Mouse (Mus musculus): ENCODE data around the gene Syk.

Gene Syk

DNA sequence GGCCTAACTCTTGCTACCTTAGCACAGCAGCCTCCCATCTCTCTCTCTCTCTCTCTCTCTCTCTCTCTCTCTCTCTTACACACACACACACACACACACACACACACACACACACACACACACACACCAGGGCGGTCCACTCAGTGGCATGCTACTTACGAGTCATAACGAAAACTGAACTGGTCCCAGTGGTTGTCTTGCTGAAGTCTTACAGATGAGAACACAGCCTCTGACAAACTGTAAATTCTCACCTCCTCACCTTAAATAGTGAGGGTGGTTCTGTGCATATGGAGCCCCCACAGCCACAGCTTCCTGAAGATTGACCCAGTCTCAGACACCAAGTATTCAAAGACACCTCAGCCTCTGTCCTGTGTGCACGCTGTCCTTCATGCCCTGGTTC is 8.9 kb downstream of the Syk start:
- in situ Hi-C loops (cut with MboI; ENCODE audit: unreplicated experiment in 2 of 2), result loop anchor here in 1 of 2 experiments (25.0 kb wide), 1 partner anchor 855 kb away; no protein-coding TSS in a partner anchor

DNA sequence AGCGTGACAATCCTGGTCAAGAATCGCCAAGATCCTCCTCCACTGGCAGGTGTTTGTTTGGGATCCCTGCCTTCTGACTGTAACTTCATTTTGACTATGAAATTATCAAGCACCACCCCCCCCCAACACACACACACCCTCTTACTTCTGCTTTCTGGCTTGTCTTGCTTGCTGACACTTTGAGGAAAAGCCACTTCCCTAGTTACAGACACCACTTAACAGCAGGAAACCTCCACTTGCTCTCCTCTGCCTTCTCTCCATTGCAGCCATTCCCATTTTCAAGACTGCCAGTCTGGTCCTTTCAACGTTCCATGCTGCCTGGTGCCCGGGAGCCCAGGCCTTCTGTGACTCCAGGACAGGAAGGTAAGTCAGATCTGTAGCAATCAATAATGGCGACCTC is 13.7 kb downstream of the Syk start:
- in situ Hi-C loops (cut with MboI; ENCODE audit: unreplicated experiment in 2 of 2), result loop anchor here in 1 of 2 experiments (25.0 kb wide), 1 partner anchor 859 kb away; no protein-coding TSS in a partner anchor

DNA sequence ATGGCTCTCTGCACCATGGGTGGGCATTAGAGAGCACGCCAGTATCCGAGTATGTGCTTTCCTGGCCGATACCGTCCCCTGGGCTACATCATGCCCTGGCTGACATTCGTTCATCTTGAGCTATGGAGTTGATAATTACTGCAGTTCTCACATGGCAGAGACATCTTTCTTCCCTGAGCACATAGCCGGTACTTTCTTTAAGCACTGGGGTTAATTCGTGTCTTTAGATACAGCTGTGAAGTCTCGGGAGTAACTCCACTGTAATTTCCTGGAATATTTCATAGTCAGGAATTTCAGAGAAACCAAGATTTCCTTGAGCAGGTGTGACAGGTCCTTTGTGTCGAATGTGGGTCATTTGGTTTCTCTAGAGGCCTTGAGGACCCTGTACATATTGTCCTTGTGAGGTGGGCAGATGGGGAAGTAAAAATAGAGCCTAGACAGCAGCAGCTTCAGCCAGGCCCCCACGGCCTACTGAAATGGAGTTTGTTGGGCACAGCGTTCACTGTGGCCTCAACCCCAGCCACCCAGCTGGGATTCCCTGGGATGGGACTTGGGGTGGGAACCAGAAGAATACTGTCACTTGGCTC is 14.2 kb downstream of the Syk start:
- in situ Hi-C loops (cut with MboI; ENCODE audit: unreplicated experiment in 2 of 2), result loop anchor here in 1 of 2 experiments (25.0 kb wide), 1 partner anchor 860 kb away; no protein-coding TSS in a partner anchor

DNA sequence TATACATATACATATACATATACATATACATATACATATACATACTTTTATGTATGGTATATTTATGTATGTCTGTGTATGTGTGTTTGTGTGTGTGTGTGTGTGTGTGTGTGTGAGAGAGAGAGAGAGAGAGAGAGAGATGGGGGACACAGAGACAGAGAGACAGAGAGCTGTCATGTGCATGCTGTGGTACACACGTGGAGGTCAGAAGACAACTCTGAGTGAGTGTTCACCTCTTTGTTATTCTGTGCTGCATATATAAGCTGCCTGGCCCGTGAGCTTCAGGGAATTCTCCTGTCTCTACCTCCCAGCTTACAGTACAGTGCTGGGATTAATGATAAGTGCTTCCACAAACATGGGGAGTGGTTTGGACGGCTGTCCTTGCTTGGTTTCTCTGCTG is 15.3 kb downstream of the Syk start:
- in situ Hi-C loops (cut with MboI; ENCODE audit: unreplicated experiment in 2 of 2), result loop anchor here in 1 of 2 experiments (25.0 kb wide), 1 partner anchor 861 kb away; no protein-coding TSS in a partner anchor

DNA sequence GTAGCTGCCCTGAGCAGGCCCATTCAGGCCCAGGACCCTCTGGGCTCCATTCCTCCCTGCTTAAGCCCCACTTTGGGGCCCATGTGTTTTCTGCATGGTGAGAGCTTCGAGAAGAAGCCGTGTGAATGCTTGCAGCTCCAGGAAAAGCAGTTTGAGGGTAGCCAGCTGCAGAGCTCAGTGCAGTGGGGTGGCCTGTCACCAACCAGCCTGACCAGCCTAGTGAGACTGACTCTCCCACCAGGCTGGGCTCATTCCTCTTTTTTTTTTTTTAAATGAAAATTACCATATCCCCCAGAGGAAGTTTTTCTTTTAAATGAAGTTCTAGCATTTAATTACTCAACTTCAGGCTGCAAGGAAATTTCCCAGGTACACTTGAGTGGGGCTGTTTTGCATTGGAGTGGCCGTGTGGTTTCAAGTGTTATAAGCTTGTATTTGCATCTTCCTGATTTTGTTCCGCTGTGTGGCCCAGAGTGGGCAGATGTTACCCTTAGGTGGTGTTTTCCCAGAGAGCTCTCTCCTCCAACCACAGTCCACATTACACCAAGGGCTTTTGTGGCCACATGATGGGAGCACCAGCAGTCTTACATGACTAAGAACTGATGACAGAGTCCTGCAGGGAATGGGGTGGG is 17.2 kb downstream of the Syk start:
- in situ Hi-C loops (cut with MboI; ENCODE audit: unreplicated experiment in 2 of 2), result no loop called here

DNA sequence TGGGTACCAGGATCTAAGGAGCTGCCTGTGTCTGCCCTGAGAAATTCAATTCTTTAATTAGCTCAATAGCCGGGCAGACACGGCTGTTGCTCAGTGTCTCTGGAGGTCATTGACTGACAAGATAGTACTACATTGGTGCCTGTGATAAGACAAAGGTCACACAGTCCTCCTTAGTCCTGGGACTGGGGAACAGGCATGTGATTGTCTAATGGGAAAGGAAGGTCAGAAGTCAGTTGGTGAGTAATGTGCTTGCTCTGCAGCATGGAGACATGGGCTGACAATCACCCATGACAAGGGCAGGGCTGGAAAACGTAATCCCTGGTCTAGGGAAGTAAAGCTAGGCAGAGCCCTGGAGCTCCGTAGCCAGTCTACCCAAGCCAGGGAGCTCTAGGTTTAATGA is 19.8 kb downstream of the Syk start:
- in situ Hi-C loops (cut with MboI; ENCODE audit: unreplicated experiment in 2 of 2), result no loop called here

DNA sequence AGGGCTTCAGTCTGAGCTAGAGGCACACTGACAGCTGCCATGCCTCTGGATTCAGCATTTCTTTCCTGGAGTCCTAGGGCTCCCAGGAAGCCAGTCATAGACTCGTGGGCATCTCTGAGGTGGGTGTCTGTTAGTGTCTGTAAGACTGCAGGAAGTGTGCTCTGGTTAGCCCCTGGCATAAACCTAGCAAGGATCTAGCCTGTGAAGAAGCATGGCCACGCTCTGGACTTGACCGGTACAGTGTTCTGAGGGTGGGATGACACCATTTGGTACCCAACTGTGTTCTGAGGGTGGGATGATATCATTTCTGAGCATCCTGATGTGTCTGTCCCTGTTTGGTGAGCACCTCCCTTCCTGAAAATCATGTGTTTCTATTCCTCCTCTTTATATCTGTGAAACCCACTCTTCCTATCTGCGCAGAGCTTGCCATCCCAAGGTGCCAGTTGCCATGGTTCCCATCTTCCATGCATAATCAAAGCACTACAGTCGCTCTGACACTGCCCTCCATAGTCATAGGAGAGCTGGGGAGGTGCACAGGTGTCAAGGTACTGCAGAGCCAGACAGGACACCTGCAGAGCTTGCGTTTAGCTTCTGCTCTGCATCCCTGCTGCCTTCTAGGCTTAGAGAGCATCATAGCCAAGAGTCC is 20.9 kb downstream of the Syk start:
- in situ Hi-C loops (cut with MboI; ENCODE audit: unreplicated experiment in 2 of 2), result no loop called here

DNA sequence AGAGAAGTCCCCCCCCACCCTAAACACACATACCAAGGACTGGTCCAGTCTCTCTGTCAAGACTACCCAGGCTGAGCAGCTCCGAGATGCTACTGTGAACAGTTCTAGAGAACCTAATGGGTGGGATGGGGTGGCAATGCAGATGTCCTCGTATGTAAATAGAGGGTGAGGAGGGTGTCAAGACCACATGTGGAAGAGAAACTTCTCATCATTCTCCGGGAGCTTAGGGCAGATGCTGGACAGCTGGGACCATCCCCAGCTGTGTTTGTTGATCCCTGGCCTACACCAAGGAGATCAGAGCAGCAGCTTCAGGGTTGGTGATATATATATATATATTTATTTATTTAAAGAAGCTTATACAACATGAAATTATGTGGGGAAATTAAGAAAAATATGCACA is 22.0 kb downstream of the Syk start:
- in situ Hi-C loops (cut with MboI; ENCODE audit: unreplicated experiment in 2 of 2), result no loop called here

DNA sequence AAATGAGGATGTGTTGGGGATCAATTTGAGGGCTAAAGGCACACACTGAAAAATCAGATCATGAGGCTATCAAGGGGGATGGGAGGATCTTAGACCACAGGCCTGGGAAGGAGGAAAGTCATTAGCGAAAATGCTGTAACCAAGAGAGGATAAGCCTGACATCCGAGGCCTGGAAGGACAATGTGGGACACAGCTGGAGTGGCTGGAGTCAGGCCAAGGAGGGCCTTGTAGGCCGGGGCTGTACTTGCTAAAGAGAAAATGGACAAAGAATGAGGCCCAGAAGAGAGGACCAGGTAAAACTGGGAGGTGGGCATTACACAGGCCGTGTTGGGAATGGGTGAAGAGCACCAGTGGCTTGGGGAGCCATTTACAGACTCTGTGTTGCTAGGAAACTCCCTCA is 22.9 kb downstream of the Syk start:
- in situ Hi-C loops (cut with MboI; ENCODE audit: unreplicated experiment in 2 of 2), result no loop called here

DNA sequence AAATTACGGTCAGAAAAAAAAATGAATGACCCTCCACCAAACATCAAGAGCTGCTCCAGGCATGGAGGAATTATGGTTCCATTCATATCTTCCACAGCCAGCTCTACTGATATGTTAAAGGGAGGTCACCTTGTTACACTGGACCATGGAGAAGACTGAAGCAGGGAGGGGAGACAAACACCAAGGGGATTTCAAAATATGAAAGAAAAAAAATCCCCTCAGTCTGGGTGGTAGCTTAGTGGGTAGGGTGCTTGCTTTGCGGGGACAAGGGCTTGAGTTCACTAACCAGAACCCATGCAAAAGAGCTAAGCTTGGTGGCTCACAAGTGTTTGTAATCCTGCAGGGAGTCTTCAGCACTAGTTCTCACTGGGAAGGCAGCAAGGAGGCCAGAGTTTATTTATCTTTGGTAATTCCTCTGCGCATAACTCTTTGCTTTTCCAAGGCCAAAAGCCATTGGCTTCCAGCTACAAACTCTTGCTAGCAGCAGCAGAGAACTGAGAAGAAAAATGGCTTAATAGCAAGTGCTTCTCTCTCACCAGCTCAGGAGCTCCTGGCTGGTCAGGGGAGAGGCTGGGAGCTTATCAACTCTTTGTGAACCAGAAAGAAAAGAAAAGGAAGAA is 23.8 kb downstream of the Syk start:
- in situ Hi-C loops (cut with MboI; ENCODE audit: unreplicated experiment in 2 of 2), result no loop called here

DNA sequence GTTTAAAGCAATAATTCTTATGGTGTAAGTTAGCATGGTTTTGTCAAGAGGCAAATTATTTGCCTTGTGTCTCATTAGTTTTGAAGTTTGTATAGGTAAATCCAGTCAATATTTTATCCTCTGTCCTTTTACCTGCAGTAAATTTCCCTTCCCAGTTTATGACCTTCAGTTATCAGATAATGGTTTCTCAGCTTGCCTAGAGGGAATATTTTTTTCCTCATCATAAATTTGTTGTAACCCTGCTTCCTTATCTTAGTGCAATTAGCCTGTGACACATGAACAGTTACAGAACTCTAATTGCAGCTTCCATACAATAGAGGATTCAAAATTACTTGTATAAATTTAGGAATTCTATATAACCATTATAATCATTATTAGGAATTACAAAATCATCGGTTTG is 25.0 kb downstream of the Syk start:
- in situ Hi-C loops (cut with MboI; ENCODE audit: unreplicated experiment in 2 of 2), result no loop called here

DNA sequence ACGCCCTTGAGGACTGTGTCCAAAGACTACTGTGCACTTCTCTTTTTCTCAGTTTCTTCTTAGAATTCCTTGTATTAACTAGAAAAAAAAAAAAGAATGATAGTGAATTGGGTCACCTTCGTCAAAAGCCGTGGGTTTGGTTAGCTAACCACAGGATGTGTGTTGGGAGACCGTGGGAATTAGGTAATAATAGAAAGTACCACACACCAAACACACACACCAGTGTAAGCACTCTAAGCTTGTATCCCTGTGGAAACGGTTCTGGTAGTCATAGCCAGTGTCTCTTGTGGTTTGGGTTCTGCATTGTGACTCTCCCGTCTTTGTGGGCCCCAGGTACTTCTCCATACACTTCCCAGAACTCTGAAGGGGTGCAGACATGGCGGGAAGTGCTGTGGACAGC is 27.5 kb downstream of the Syk start:
- in situ Hi-C loops (cut with MboI; ENCODE audit: unreplicated experiment in 2 of 2), result no loop called here

DNA sequence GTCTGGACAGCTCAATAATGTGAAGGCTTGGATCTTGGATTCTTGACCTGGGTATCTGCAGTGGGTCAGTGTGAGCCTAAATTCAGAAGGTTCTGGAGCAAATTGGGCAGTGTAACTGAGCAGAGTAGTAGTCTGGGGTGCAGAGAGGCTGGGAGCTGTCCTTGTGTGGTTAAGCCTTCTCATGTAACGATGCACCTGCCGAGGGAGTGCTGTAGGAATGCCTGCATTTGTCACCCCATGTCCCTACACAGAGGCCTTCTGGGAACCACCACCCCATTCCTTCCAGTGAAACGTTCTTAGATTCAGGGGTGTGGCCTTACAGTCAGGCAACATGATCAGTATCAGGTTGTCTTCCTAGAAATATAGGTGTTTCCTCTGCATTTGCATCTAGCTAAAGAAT is 30.3 kb downstream of the Syk start:
- in situ Hi-C loops (cut with MboI; ENCODE audit: unreplicated experiment in 2 of 2), result no loop called here

DNA sequence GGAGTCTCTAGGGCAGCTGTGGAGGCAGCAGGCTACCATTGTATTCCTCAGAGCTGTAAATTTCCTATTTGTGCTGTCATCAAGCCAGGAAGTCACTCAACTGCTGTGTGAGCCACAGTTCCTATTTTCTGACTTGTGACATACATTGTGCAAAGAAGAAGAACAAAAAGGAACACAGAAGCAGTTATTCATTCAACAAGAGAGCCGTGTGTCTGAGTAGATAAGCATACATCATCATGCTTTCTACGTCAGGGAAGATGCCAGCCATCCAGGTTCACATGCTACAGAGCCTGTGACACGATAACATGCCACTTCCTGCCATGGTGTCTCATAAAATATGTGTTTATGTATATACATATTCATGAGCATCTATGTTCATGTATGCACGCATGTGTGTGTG is 32.1 kb downstream of the Syk start:
- in situ Hi-C loops (cut with MboI; ENCODE audit: unreplicated experiment in 2 of 2), result no loop called here

DNA sequence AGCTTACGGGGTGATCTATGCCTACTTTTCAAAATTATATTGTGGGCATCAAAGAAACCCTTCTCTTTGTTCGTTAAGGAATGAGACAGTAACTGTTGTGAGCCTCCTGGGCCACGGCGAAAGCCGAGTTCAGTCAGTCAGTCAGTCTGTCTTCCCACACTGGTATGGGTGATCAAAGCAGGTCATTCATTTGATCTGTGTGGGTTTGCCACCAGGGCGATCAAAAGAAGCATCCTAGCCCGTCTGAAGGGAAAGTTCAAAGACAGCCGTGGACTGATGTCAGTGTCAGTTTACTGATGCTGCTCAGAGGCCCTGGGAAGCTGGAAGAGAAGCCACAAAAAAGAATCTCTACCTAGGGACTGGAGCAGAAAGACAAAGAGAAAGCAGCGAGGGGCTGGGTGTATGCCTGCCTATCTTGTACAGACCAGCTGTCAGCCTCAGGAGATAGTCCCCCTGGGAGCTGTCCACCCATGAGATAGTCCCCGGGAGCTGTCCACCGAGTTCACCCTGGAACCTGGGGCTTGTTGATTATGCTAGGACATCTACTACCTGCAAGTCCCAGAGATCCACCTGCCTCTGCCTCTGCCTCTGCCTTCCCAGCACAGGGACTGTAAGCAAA is 34.2 kb downstream of the Syk start:
- in situ Hi-C loops (cut with MboI; ENCODE audit: unreplicated experiment in 2 of 2), result no loop called here

DNA sequence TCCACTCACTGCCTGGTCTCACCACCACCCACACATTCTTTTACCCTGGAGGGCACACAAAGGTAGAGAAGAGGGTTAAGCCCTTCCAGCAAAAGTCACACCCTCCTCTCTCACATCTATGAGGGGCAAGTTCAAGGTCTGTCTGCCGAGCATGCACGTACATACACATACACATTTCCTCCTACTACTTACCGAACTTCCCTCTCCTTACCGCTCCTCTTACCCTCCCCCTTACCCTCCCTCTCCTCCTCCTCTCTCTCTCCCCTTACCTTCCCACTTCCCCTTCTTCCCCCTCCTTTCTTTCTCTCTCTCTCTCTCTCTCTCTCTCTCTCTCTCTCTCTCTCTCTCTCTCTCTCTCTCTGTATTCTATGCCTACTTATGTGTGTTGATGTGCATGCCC is 35.6 kb downstream of the Syk start:
- in situ Hi-C loops (cut with MboI; ENCODE audit: unreplicated experiment in 2 of 2), result no loop called here

DNA sequence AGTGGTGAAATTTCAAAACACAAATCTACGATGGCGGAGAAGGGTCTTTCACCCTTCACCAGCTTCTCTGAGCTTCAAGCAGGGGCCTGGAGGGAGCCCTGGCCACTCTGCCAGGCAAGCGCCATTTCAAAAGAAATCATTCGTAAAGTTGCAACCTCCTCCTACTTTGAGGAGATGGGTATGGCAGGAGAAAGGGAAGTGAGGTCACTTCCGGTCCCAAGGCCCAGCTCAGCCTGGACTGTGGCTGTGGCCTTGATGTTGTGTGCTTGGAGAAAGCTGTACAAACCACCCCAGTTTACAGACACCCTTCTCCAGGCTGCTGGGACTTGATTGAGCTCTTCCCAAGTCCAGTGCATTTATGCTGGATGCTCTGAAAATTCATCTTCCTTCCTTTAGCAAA is 36.5 kb downstream of the Syk start:
- in situ Hi-C loops (cut with MboI; ENCODE audit: unreplicated experiment in 2 of 2), result no loop called here

DNA sequence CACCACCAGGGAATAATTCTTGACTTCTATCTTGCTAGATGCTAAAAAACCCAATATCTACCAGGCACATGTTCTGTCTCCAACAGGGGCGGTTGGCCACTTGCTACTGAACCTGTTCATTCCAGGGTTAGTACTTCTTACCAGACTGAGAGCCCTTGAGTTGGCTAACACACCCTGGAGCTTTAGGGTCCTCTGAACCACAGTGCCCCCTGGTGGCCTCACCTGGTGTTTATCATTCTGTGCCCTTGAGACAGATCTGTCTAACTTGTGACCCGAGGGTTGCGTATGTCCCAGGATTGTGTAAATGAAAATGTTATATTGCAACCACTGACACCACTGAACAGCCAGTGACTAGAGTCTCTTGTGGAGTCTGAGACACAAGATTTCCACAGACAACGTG is 41.1 kb downstream of the Syk start:
- in situ Hi-C loops (cut with MboI; ENCODE audit: unreplicated experiment in 2 of 2), result loop anchor here (5.0 to 10.0 kb wide), 3 partner anchors 59 to 347 kb away; no protein-coding TSS in a partner anchor

DNA sequence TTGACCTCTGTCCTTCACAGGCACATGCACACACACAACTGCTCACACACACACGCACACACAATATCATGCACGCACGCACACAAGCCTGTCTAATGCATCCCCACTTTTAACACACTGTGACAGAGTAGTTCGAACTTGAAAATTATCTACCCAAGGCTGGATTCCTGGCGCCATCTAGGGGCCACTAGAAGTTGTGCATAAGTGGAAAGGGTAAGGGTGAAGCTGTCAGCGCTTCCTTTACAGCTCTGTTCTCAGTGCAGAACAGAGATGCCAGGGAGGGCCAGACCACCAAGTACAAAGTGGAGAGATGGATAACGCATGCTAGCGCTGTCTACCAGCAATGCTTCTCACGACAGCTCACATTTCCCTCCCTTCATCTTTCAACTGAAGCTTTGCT is 45.6 kb downstream of the Syk start:
- in situ Hi-C loops (cut with MboI; ENCODE audit: unreplicated experiment in 2 of 2), result loop anchor here in 1 of 2 experiments (10.0 kb wide), 1 partner anchor 64 kb away; no protein-coding TSS in a partner anchor

DNA sequence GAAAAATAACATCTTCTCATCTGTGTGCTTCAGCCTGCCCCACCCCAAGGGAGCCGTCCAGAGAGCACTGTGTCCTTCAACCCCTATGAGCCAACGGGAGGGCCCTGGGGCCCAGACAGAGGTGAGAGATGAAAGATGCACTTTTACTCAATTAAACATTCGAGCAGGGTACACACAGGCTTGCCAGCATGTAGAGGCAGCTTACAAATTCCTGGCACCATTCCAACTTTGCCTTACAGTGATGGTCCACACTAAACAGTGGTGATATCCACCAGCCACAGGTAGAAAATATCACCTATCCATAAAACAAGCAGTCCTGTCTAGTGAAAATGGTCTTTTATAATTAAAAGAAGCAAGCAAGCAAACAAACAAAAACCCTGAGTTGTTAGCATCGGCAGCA is 48.7 kb downstream of the Syk start:
- in situ Hi-C loops (cut with MboI; ENCODE audit: unreplicated experiment in 2 of 2), result loop anchor here in 1 of 2 experiments (10.0 kb wide), 1 partner anchor 797 kb away; no protein-coding TSS in a partner anchor

DNA sequence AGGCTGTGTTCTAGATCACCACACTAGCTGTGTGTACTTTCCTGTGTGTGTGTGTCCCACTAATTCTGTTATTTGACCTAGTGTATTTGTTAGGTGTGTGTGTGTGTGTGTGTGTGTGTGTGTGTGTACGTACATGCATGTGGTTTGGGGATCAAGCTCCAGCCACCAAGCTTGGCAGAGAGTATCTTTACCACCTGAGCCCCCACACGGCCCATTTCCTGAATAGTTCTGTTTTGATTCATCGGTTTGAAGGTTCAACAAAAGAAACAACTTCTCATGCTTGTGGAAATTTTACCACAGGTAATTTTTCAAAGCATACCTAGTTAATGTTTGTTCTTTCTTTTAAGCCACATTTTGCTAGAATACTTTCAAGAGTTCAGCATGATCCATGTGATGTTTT is 52.5 kb downstream of the Syk start:
- in situ Hi-C loops (cut with MboI; ENCODE audit: unreplicated experiment in 2 of 2), result loop anchor here in 1 of 2 experiments (10.0 kb wide), 1 partner anchor 801 kb away; no protein-coding TSS in a partner anchor
